Mouse (Mus musculus) brown adipose tissue, adult 24 weeks (tissue): ENCODE data around the gene Olfr825. TPM values are rescaled to one million over a fixed set of nuclear protein-coding genes. Genes with fewer than 3 reads are reported as not detected.
"Not testable (repeated sequence)": the region's sequence is repeated elsewhere in the genome, so short reads cannot be mapped to it uniquely, and the experiment has no call there.

Source experiments
- H3K27ac ChIP-seq: fragments of 200-500 bp; replicated peaks from 2 replicates; pipeline ENCODE4 v1.5.1; 2012; ENCODE audit warnings: low read depth, mild to moderate bottlenecking, low read length
- H3K4me1 ChIP-seq: fragments of 200-500 bp; 2 replicates; pipeline ENCODE4 v1.6.1; 2012; ENCODE audit warnings: low read length, mixed read lengths; ENCODE audit not compliant: control insufficient read depth, insufficient read depth, insufficient read length
- H3K4me3 ChIP-seq: fragments of 200-500 bp; 2 replicates; pipeline ENCODE4 v1.5.1; 2012; ENCODE audit warnings: low read depth, mild to moderate bottlenecking, low read length, moderate library complexity; ENCODE audit not compliant: insufficient read depth
- polyA plus RNA-seq: library from polyadenylated mRNA; stranded (reverse); fragments of >200 nt; gene quantifications from 2 replicates; pipeline ENCODE4 v1.2.4, GENCODE M21; 2012; ENCODE audit not compliant: missing spikeins, insufficient read depth, insufficient read length

Olfr825 gene
- not detected in 2 replicates for polyA plus RNA-seq

GRCm38 (mm10) chr10:130166666-130167065 lies at the start of gene Olfr825:
Olfr825 (minus strand) TSS chr10:130166766.
- Histone ChIP-seq H3K4me3 (no peak within 1 kb of the TSS), H3K4me1 (no peaks in the 10 kb centered on the region), H3K27ac (no peak within 1 kb of the TSS)

- Histone ChIP-seq H3K4me3 (no peak within 1 kb of the TSS), H3K4me1 (no peaks in the 10 kb centered on the region), H3K27ac (no peak within 1 kb of the TSS)
Measured at GRCm38 (mm10) chr10:130214303-130214702, 47.7 kb upstream of the Olfr825 start, which contains the start of gene Olfr827. Olfr827 (minus strand) TSS chr10:130214403.

- Histone ChIP-seq H3K27ac (no peak within 1 kb of the TSS), H3K4me3 (no peak within 1 kb of the TSS), H3K4me1 (no peaks in the 10 kb centered on the region)
Measured at GRCm38 (mm10) chr10:130184086-130184485, 17.5 kb upstream of the Olfr825 start, which contains the start of gene Olfr826. Olfr826 (minus strand) TSS chr10:130184186.

- Histone ChIP-seq H3K4me1 (no peaks in the 10 kb centered on the region), H3K4me3 (no peak overlapping the region), H3K27ac (no peak overlapping the region)
Measured at GRCm38 (mm10) chr10:130165196-130165595, 1.4 kb downstream of the Olfr825 start.

- Histone ChIP-seq H3K4me3 (no peak overlapping the region), H3K27ac (no peak overlapping the region)
Measured at GRCm38 (mm10) chr10:130144121-130144520, 22.4 kb downstream of the Olfr825 start.

GRCm38 (mm10) chr10:130142481-130142880 lies 24.1 kb downstream of the Olfr825 start:
- not testable (repeated sequence) for H3K4me3 ChIP-seq, H3K4me1 ChIP-seq

More at GRCm38 (mm10) chr10:130144121-130144520, 22.4 kb downstream of the Olfr825 start:
- no peaks in the 10 kb centered on the region for H3K4me1 ChIP-seq

GRCm38 (mm10) chr10:130134811-130135210 lies 31.8 kb downstream of the Olfr825 start:
- no peak overlapping the region for H3K27ac ChIP-seq
- H3K4me1 ChIP-seq: no peaks in the 10 kb centered on the region

More at GRCm38 (mm10) chr10:130142481-130142880, 24.1 kb downstream of the Olfr825 start:
- H3K27ac ChIP-seq: not testable (repeated sequence)

GRCm38 (mm10) chr10:130129900-130130299 lies 36.7 kb downstream of the Olfr825 start, which contains the start of gene Olfr824:
Olfr824 (minus strand) TSS chr10:130130000.
- not testable (repeated sequence) for H3K4me1 ChIP-seq, H3K27ac ChIP-seq, H3K4me3 ChIP-seq

More at GRCm38 (mm10) chr10:130134811-130135210, 31.8 kb downstream of the Olfr825 start:
- no peak overlapping the region for H3K4me3 ChIP-seq

- not testable (repeated sequence) for H3K4me1 ChIP-seq, H3K27ac ChIP-seq, H3K4me3 ChIP-seq
Measured at GRCm38 (mm10) chr10:130116045-130116444, 50.5 kb downstream of the Olfr825 start.

- H3K4me3 ChIP-seq, H3K27ac ChIP-seq, H3K4me1 ChIP-seq: not testable (repeated sequence)
Measured at GRCm38 (mm10) chr10:130115283-130115682, 51.3 kb downstream of the Olfr825 start, which contains the start of gene Olfr823. Olfr823 (minus strand) TSS chr10:130115383.

Other genes with a start within 250 kb of the Olfr825 start
- gene Olfr818, start 217.7 kb downstream of the Olfr825 start, polyA plus RNA-seq: not detected in 2 replicates
- gene Olfr819, start 199.5 kb downstream of the Olfr825 start, polyA plus RNA-seq: not detected in 2 replicates
- gene Olfr247, start 190.6 kb downstream of the Olfr825 start, polyA plus RNA-seq: not detected in 2 replicates
- not detected in 2 replicates for gene Gm10310, start 181.7 kb downstream of the Olfr825 start, polyA plus RNA-seq
- not detected in 2 replicates for gene Olfr820, start 154.1 kb downstream of the Olfr825 start, polyA plus RNA-seq
- gene Olfr821, start 136.4 kb downstream of the Olfr825 start, polyA plus RNA-seq: not detected in 2 replicates
- gene Olfr822, start 95.6 kb downstream of the Olfr825 start, polyA plus RNA-seq: not detected in 2 replicates
- gene Olfr823, start 51.4 kb downstream of the Olfr825 start, polyA plus RNA-seq: not detected in 2 replicates
- gene Olfr824, start 36.8 kb downstream of the Olfr825 start, polyA plus RNA-seq: not detected in 2 replicates
- not detected in 2 replicates for gene Olfr826, start 17.4 kb upstream of the Olfr825 start, polyA plus RNA-seq
- gene Olfr827, start 47.6 kb upstream of the Olfr825 start, polyA plus RNA-seq: not detected in 2 replicates
- gene Neurod4, start 113.5 kb upstream of the Olfr825 start, polyA plus RNA-seq: not detected in 2 replicates
- gene Tespa1, start 156.1 kb upstream of the Olfr825 start, polyA plus RNA-seq: not detected in 2 replicates
- not detected in 2 replicates for gene Vmn2r84, start 227.6 kb upstream of the Olfr825 start, polyA plus RNA-seq